Mouse (Mus musculus) G1E (cell line): ENCODE results near the gene Lyst. TPM values are rescaled to one million over a fixed set of nuclear protein-coding genes. Genes with fewer than 3 reads are reported as not detected.
"Not testable (repeated sequence)": the region's sequence is repeated elsewhere in the genome, so short reads cannot be mapped to it uniquely, and the experiment has no call there.

ENCODE experiments used
- ATAC-seq: 2 replicates; pipeline ENCODE4 v1.8.0; 2016; ENCODE audit warnings: mild to moderate bottlenecking; ENCODE audit not compliant: insufficient number of reproducible peaks, poor library complexity, low FRiP score, severe bottlenecking; ENCODE audit errors: extremely low read depth
- DNase-seq: peaks from one replicate; pipeline ENCODE4 v3.0.0; 2012; ENCODE audit warnings: low spot score
- H3K27me3 ChIP-seq: 2 replicates; pipeline ENCODE4 v1.6.1; 2012; ENCODE audit warnings: mild to moderate bottlenecking, low read length, inconsistent platforms; ENCODE audit not compliant: insufficient read depth
- H3K36me3 ChIP-seq: replicated peaks from 2 replicates; pipeline ENCODE3; 2012; ENCODE audit warnings: mild to moderate bottlenecking, inconsistent platforms
- H3K4me1 ChIP-seq: 2 replicates; pipeline ENCODE4 v1.6.1; 2012; ENCODE audit warnings: low read depth, low read length, inconsistent platforms, mixed read lengths; ENCODE audit not compliant: insufficient read depth
- H3K4me3 ChIP-seq: 2 replicates; pipeline ENCODE4 v1.5.1; 2012; ENCODE audit warnings: low read depth, mild to moderate bottlenecking, inconsistent platforms, low read length, moderate library complexity, mixed read lengths
- H3K9me3 ChIP-seq: replicated peaks from 2 replicates; pipeline ENCODE4 v1.6.1; 2012; ENCODE audit warnings: inconsistent platforms
- CTCF ChIP-seq: IDR thresholded peaks from 2 replicates; pipeline ENCODE4 v1.5.1; 2012; ENCODE audit warnings: low read depth, low read length, inconsistent platforms, mixed read lengths
- GATA1 ChIP-seq: IDR thresholded peaks from 2 replicates; pipeline ENCODE4 v1.6.1; 2012; ENCODE audit warnings: borderline replicate concordance, low read length, inconsistent platforms, mixed read lengths
- GATA2 ChIP-seq: IDR thresholded peaks from 2 replicates; pipeline ENCODE4 v1.6.1; 2012; ENCODE audit warnings: low read depth, low read length, inconsistent platforms, borderline replicate concordance
- POLR2AphosphoS5 ChIP-seq: IDR thresholded peaks from 2 replicates; pipeline ENCODE4 v1.6.1; 2012; ENCODE audit warnings: low read depth, low read length, inconsistent platforms; ENCODE audit not compliant: insufficient replicate concordance
- TAL1 ChIP-seq: conservative IDR thresholded peaks from 2 replicates; pipeline ENCODE4 v1.6.1; 2012; ENCODE audit warnings: low read depth, low read length, inconsistent platforms, mixed read lengths
- polyA plus RNA-seq: library from polyadenylated mRNA; stranded (reverse); fragments of >175 nt; gene quantifications from 2 replicates; pipeline ENCODE4 v1.2.3, GENCODE M21; 2012
- total RNA-seq, 2 experiments: library from RNA; stranded (forward) in 1 of 2; stranded (reverse) in 1 of 2; fragments of 200-1000 nt in 1 of 2; fragments of >200 nt in 1 of 2; fragmentation: Nextera tagmentation in 1 of 2; gene quantifications; 2 replicates each; pipeline ENCODE4 v1.2.3; 2014 to 2017

Lyst gene
- total and polyA plus RNA-seq, 3 experiments = 0.57 to 22.0 (median 19.2) TPM

DNA sequence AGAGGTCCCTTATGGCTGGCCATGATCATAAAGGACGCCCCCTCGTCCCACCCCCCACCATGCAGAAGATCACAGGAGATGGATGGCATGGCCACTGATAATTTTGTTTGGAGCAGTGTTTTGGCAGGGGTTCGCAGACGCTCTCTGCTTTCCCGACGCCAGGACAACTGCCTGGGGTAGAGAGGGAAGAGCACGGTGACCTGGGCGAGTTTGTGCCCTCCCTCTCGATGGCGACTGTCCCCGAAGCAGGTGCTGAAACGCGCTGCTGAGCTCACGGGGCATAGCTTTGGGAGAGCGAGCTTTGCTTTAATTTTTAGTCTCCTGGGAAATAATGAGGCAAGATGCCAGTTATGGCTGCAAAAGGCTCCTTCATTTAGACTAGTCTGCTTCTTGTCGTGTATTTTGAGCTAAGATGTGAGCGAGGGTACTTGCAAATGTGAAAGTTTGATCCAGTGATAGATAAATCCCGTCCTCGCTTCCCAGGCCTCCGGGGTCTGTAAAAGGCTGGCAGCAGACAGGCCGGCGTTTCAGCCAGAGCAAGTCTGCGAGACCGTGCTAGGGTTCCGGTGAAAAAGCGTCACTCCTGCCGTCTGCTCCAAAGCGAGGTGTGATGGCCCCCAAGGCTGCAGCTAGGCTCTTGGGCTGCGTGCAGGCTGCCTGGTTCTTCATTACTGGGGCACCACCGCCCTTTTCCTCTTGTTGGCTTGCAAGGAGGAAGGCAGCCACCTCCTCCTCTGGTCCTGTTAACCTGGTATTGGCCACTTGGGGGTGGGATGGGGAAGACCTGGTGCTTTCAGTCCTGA, 195.0 kb downstream of the Lyst start:
- H3K4me3 ChIP-seq = no peak overlapping the region
- no peak for TF ChIP-seq GATA1
- TF ChIP-seq TAL1 = no peak
- no peak for TF ChIP-seq GATA2
- peaks cover 55% of the 10 kb centered on the region for H3K27me3 ChIP-seq
- H3K9me3 ChIP-seq = peaks cover 8% of the 10 kb centered on the region
- DNase-seq (no peak), ATAC-seq (no peak)
- H3K4me1 ChIP-seq = peaks cover 10% of the 10 kb centered on the region; the same call in 1 of the 2 replicates
- H3K36me3 ChIP-seq = no peaks in the 10 kb centered on the region

DNA sequence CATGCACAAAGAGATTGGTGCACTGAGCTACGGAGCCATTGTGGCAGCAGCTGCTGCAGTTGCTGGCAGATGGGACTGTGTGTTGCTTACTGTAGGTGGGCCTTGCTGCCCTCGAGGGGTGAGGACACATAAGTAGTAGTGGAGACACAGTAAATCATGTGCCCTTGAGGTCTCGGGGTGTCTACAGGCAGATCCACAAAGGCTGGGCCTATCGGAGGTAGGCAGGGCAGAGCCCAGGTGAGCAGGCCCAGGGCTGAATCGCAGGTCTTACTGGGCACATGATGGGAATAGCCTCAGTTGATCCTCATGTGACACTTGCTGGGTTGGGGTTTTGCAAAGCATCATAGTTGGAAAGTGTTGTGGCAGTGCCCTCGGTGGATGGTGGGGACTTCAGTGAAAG, 196.8 kb downstream of the Lyst start:
- Histone ChIP-seq H3K4me3 (no peak overlapping the region), H3K9me3 (peaks cover 8% of the 10 kb centered on the region), H3K4me1 (peaks cover 15% of the 10 kb centered on the region; the same call in 1 of the 2 replicates), H3K36me3 (no peaks in the 10 kb centered on the region), H3K27me3 (peaks cover 71% of the 10 kb centered on the region)
- DNase-seq = no peak
- ATAC-seq = no peak
- no peak for TF ChIP-seq CTCF

DNA sequence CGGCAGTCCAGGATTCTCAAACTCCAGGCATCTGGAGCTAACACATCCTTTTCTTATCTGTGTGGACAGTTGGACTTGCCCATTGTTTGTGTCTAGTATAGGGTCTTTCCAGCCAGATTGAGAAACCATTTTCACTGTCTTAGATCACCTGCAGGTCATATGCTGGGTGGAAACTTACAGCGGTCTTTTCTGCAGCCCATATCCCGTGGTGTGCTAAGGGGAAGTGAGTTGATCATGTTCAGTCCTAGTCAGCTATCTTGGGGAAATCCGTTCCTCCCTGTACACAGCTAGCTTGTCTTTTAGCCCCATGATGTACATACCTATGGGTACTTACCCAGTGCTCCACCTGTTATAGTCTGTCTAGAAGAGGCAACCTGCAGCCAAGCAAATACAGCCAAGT, 197.9 kb downstream of the Lyst start:
- no peak for DNase-seq
- peaks cover 25% of the 10 kb centered on the region for H3K4me1 ChIP-seq
- no peaks in the 10 kb centered on the region for H3K36me3 ChIP-seq
- H3K27me3 ChIP-seq = peaks cover 74% of the 10 kb centered on the region
- no peak for ATAC-seq
- no peak overlapping the region for H3K4me3 ChIP-seq
- TF ChIP-seq CTCF (no peak), GATA1 (no peak), GATA2 (no peak)
- peaks cover 8% of the 10 kb centered on the region for H3K9me3 ChIP-seq

DNA sequence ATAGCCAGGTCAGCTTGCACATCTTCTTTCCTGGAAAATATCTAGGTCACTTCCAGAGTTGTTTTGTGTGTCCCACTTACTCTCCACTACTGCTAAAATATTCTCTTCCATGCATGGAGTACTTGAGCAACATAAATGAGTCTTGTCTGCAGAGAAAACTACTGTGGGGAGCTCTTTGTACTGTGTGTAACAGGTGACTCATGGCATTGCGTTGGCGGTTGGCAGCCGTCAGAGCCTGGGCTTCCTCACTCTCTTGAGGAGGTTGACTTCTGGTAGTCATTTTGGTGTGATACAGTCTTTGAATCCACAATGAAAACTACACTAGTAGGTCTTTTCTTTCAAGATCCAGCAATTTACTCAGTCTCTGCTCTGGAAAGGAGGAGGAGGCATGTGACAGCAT, 201.8 kb downstream of the Lyst start:
- ATAC-seq (no peak), DNase-seq (no peak)
- TF ChIP-seq TAL1 (no peak), POLR2AphosphoS5 (no peak), CTCF (no peak), GATA1 (no peak), GATA2 (no peak)
- H3K27me3 ChIP-seq = peaks cover 47% of the 10 kb centered on the region
- H3K9me3 ChIP-seq = no peaks in the 10 kb centered on the region
- H3K4me3 ChIP-seq = no peak overlapping the region
- no peaks in the 10 kb centered on the region for H3K36me3 ChIP-seq
- peaks cover 51% of the 10 kb centered on the region for H3K4me1 ChIP-seq

DNA sequence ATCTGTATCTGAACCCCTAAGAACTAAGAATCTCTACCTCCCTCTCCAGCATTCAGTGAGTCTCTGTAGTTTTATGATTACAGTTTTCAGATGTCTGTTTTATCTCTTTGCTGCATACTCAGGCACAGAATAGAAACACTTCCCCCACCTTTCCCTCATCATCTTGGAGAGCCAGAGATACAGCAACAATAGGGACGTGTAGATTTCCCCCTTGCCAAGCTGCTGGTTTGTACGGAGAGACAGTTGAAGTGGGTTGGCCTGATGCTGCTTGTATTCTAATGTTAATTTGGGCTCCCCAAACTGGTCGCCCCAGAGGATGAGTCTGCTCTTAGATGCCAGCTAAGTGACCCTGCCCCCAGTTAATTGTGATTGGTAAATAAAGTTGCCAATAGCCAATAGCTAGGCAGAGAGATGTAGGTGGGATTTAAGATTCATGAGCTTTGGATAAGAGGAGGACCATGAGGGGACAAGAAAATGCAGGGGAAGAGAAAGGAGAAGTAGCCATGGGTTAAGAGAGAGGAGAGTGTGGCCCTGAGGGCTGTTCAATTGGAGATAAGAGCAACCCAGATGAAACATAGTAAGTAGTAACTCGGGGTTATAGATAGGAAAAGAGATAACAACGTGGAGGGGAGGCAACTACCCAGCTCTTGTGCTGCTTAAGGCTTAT, 205.1 kb downstream of the Lyst start:
- DNase-seq (peak; percentile 46), ATAC-seq (peak; percentile 80)
- H3K36me3 ChIP-seq = no peaks in the 10 kb centered on the region

DNA sequence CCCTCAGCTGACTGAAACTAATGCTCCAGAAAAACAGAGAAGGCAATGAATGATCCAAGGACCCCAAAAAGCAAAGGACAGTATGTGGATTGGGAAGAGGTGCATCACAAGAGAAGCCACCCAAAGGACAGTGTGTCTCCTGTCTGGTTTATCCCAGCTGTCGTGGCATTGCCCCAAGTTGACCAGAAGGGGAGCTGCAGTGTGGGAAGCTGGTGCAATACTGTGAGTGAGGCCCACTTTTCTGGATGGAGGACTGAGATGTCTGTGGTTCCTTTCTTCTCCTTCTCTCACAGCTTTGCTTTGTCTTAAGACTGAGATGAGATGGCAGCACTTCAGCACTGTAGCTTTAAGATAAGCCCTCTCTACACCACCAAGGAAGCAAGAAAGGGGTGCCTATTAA, 205.9 kb downstream of the Lyst start:
- TF ChIP-seq GATA1 (no peak), GATA2 (no peak), CTCF (peak; percentile 24; the same call in 1 of the 2 replicates)
- ATAC-seq (no peak), DNase-seq (no peak)
- Histone ChIP-seq H3K4me3 (peak overlapping the region; percentile 13; the same call in 1 of the 2 replicates), H3K36me3 (no peaks in the 10 kb centered on the region), H3K4me1 (peaks cover 63% of the 10 kb centered on the region), H3K9me3 (no peaks in the 10 kb centered on the region), H3K27me3 (peaks cover 18% of the 10 kb centered on the region)

More for the DNA sequence above, 205.1 kb downstream of the Lyst start:
- peaks cover 20% of the 10 kb centered on the region for H3K27me3 ChIP-seq
- H3K4me1 ChIP-seq = peaks cover 63% of the 10 kb centered on the region
- no peak for TF ChIP-seq CTCF
- TF ChIP-seq TAL1 = peak; percentile 70
- no peaks in the 10 kb centered on the region for H3K9me3 ChIP-seq
- H3K4me3 ChIP-seq = no peak overlapping the region; the same call in 1 of the 2 replicates

DNA sequence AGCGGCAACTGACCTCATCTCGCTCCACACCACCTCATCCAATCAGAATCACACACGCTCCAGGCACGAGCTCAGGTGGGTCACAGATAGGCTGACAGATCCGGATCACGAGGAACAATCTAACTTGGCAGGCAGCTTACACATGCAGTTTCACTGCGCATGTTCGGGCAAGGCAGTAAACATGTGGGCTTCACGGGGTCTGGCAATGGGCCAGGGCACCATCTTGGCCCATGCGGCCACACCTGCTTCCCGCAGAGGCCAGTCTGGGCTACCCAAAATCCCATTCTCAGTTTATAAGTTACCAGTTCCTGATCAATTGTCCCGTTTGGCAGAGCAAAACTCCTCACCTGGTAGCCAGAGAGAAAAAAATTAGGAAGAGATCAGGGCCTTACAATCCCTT, 207.6 kb downstream of the Lyst start:
- not testable (repeated sequence) for H3K27me3 ChIP-seq, H3K36me3 ChIP-seq

More for the DNA sequence above, 207.6 kb downstream of the Lyst start:
- H3K9me3 ChIP-seq, DNase-seq, H3K4me3 ChIP-seq, ATAC-seq: not testable (repeated sequence)
- H3K4me1 ChIP-seq = peaks cover 50% of the 10 kb centered on the region
